Mouse (Mus musculus) liver, embryonic 15.5 days (tissue): ENCODE data around the gene Sptlc2. TPM values are rescaled to one million over a fixed set of nuclear protein-coding genes. Genes with fewer than 3 reads are reported as not detected.
"Not testable (repeated sequence)": the region's sequence is repeated elsewhere in the genome, so short reads cannot be mapped to it uniquely, and the experiment has no call there.

Experiments used
- ATAC-seq: fragments of 200-750 bp; cut with Nextera tagmentation; 2 replicates; pipeline ENCODE4 v1.8.0; 2017; ENCODE audit warnings: moderate number of reproducible peaks, mild to moderate bottlenecking, moderate library complexity; ENCODE audit not compliant: insufficient read depth
- H3K27ac ChIP-seq: fragments of 300-500 bp; sonication (generic); replicated peaks from 2 replicates; pipeline ENCODE4 v1.5.1; 2015; ENCODE audit warnings: mild to moderate bottlenecking, inconsistent platforms
- H3K27me3 ChIP-seq: fragments of 300-500 bp; sonication (generic); 2 replicates; pipeline ENCODE4 v1.6.1; 2015; ENCODE audit warnings: mild to moderate bottlenecking, inconsistent platforms
- H3K36me3 ChIP-seq: fragments of 300-500 bp; sonication (generic); replicated peaks from 2 replicates; pipeline ENCODE4 v1.6.1; 2015; ENCODE audit warnings: moderate library complexity, mild to moderate bottlenecking, inconsistent platforms
- H3K4me1 ChIP-seq: fragments of 300-500 bp; sonication (generic); replicated peaks from 2 replicates; pipeline ENCODE4 v1.6.1; 2015; ENCODE audit warnings: inconsistent platforms
- H3K4me2 ChIP-seq: fragments of 300-500 bp; sonication (generic); 2 replicates; pipeline ENCODE4 v1.6.1; 2015; ENCODE audit warnings: moderate library complexity, mild to moderate bottlenecking, inconsistent platforms
- H3K4me3 ChIP-seq: fragments of 300-500 bp; sonication (generic); replicated peaks from 2 replicates; pipeline ENCODE4 v1.5.1; 2015; ENCODE audit warnings: mild to moderate bottlenecking, inconsistent platforms
- H3K9ac ChIP-seq: fragments of 300-500 bp; sonication (generic); 2 replicates; pipeline ENCODE4 v1.6.1; 2015; ENCODE audit warnings: moderate library complexity, mild to moderate bottlenecking, inconsistent platforms
- H3K9me3 ChIP-seq: fragments of 300-500 bp; sonication (generic); replicated peaks from 2 replicates; pipeline ENCODE4 v1.6.1; 2016; ENCODE audit warnings: inconsistent platforms
- WGBS: fragments of 180-500 bp; shearing (Covaris S2); methylation state at CpG from one replicate; pipeline ENCODE4 v1.1.7; 2015; ENCODE audit warnings: mixed read lengths; ENCODE audit not compliant: insufficient replicate concordance; 5-methylcytosine and 5-hydroxymethylcytosine counted together
- polyA plus RNA-seq: library from polyadenylated mRNA; unstranded; fragments of >200 nt; fragmentation: Nextera tagmentation; extraction: Ambion mirVana; gene quantifications from 2 replicates; pipeline ENCODE4 v1.2.1, GENCODE M21; 2015

Sptlc2 gene
- polyA plus RNA-seq, 1 experiment from 2014 or later = 25.9 TPM

GRCm38 (mm10) chr12:87278118-87278730 lies 109.9 kb downstream of the Sptlc2 start:
- Histone ChIP-seq H3K4me1 (peaks cover 26% of the 10 kb centered on the region), H3K36me3 (peaks cover 27% of the 10 kb centered on the region), H3K9ac (no peak overlapping the region), H3K9me3 (no peaks in the 10 kb centered on the region), H3K4me2 (no peak overlapping the region), H3K27ac (no peak overlapping the region), H3K27me3 (no peaks in the 10 kb centered on the region), H3K4me3 (no peak overlapping the region)
- WGBS = 12% methylated on average over 6 of the region's 6 CpGs
- no peak for ATAC-seq

- H3K27ac ChIP-seq, H3K9ac ChIP-seq, H3K4me2 ChIP-seq, ATAC-seq, H3K9me3 ChIP-seq, H3K27me3 ChIP-seq, H3K4me3 ChIP-seq: not testable (repeated sequence)
- Histone ChIP-seq H3K4me1 (peaks cover 26% of the 10 kb centered on the region), H3K36me3 (peaks cover 37% of the 10 kb centered on the region)
- 60% methylated on average over 4 of the region's 4 CpGs for WGBS
These were observed 110.9 kb downstream of the Sptlc2 start for GRCm38 (mm10) chr12:87277251-87277650.

- 46% methylated on average over 9 of the region's 9 CpGs for WGBS
- no peak overlapping the region for H3K4me2 ChIP-seq
- H3K27ac ChIP-seq = peak overlapping the region; percentile 73
- ATAC-seq = peak; percentile 84
- peaks cover 58% of the 10 kb centered on the region for H3K36me3 ChIP-seq
- peaks cover 26% of the 10 kb centered on the region for H3K4me1 ChIP-seq
- H3K9me3 ChIP-seq = no peaks in the 10 kb centered on the region
- H3K27me3 ChIP-seq = no peaks in the 10 kb centered on the region
- no peak overlapping the region for H3K4me3 ChIP-seq
- H3K9ac ChIP-seq = no peak overlapping the region
These were observed 113.0 kb downstream of the Sptlc2 start for GRCm38 (mm10) chr12:87274853-87275831.

- Histone ChIP-seq H3K36me3 (peaks cover 49% of the 10 kb centered on the region), H3K4me2 (peak overlapping the region; percentile 86), H3K27me3 (no peaks in the 10 kb centered on the region), H3K27ac (peak overlapping the region; percentile 94; the same call in 1 of the 2 replicates), H3K4me3 (peak overlapping the region; percentile 84), H3K4me1 (peaks cover 25% of the 10 kb centered on the region), H3K9me3 (no peaks in the 10 kb centered on the region), H3K9ac (peak overlapping the region; percentile 88)
- 13% methylated on average over 4 of the region's 4 CpGs for WGBS
- ATAC-seq = no peak
These were observed 120.5 kb downstream of the Sptlc2 start for GRCm38 (mm10) chr12:87267682-87268081.

GRCm38 (mm10) chr12:87266827-87267603 lies 121.1 kb downstream of the Sptlc2 start:
- Histone ChIP-seq H3K27me3 (no peaks in the 10 kb centered on the region), H3K36me3 (peaks cover 47% of the 10 kb centered on the region)
- ATAC-seq = peak; percentile 41

GRCm38 (mm10) chr12:87266108-87266826 lies 121.9 kb downstream of the Sptlc2 start, which contains the start of the genes Vipas39 and Ahsa1:
Gene Vipas39, minus strand, starts transcription at chr12:87266256.
Gene Ahsa1, plus strand, starts transcription at chr12:87266479.
- H3K4me1 ChIP-seq = peaks cover 25% of the 10 kb centered on the region
- WGBS = under 1% methylated on average over 31 of the region's 31 CpGs
- peak; percentile 96 for ATAC-seq
- H3K4me2 ChIP-seq = peak within 1 kb of the TSS; percentile 86
- H3K36me3 ChIP-seq = peaks cover 47% of the 10 kb centered on the region
- H3K9ac ChIP-seq = peak within 1 kb of the TSS; percentile 88
- no peaks in the 10 kb centered on the region for H3K27me3 ChIP-seq
- H3K9me3 ChIP-seq = no peaks in the 10 kb centered on the region
- H3K27ac ChIP-seq = peak within 1 kb of the TSS; percentile 94
- H3K4me3 ChIP-seq = peak within 1 kb of the TSS; percentile 84

More at GRCm38 (mm10) chr12:87266827-87267603, 121.1 kb downstream of the Sptlc2 start:
- H3K4me3 ChIP-seq = peak overlapping the region; percentile 84
- H3K4me2 ChIP-seq = peak overlapping the region; percentile 86
- peak overlapping the region; percentile 88 for H3K9ac ChIP-seq
- peak overlapping the region; percentile 94 for H3K27ac ChIP-seq
- H3K9me3 ChIP-seq = no peaks in the 10 kb centered on the region
- under 1% methylated on average over 31 of the region's 31 CpGs for WGBS
- H3K4me1 ChIP-seq = peaks cover 25% of the 10 kb centered on the region

- peak overlapping the region; percentile 88 for H3K9ac ChIP-seq
- peak overlapping the region; percentile 74 for H3K27ac ChIP-seq
- peaks cover 25% of the 10 kb centered on the region for H3K4me1 ChIP-seq
- ATAC-seq = no peak
- no peaks in the 10 kb centered on the region for H3K9me3 ChIP-seq
- H3K27me3 ChIP-seq = no peaks in the 10 kb centered on the region
- H3K36me3 ChIP-seq = peaks cover 44% of the 10 kb centered on the region
- H3K4me3 ChIP-seq = peak overlapping the region; percentile 84
- WGBS = 21% methylated on average over 11 of the region's 11 CpGs
- H3K4me2 ChIP-seq = peak overlapping the region; percentile 86
These were observed 122.7 kb downstream of the Sptlc2 start for GRCm38 (mm10) chr12:87265444-87265843.

- 81% methylated on average over 8 of the region's 8 CpGs for WGBS
- no peak overlapping the region for H3K27ac ChIP-seq
- H3K9me3 ChIP-seq = no peaks in the 10 kb centered on the region
- peaks cover 44% of the 10 kb centered on the region for H3K36me3 ChIP-seq
- peaks cover 17% of the 10 kb centered on the region for H3K4me1 ChIP-seq
- ATAC-seq = no peak
- H3K9ac ChIP-seq = no peak overlapping the region
- no peak overlapping the region for H3K4me3 ChIP-seq
- H3K27me3 ChIP-seq = no peaks in the 10 kb centered on the region
- H3K4me2 ChIP-seq = no peak overlapping the region
These were observed 127.6 kb downstream of the Sptlc2 start for GRCm38 (mm10) chr12:87260562-87260961.

GRCm38 (mm10) chr12:87256629-87257028 lies 131.5 kb downstream of the Sptlc2 start:
- 76% methylated on average over 5 of the region's 5 CpGs for WGBS

More at GRCm38 (mm10) chr12:87256629-87257028, 131.5 kb downstream of the Sptlc2 start:
- Histone ChIP-seq H3K27me3 (no peaks in the 10 kb centered on the region), H3K4me2 (no peak overlapping the region), H3K4me1 (peaks cover 8% of the 10 kb centered on the region), H3K9ac (no peak overlapping the region), H3K4me3 (no peak overlapping the region), H3K36me3 (peaks cover 54% of the 10 kb centered on the region), H3K9me3 (no peaks in the 10 kb centered on the region), H3K27ac (no peak overlapping the region)
- ATAC-seq = 0 out of 2 replicates have a peak, but pooled peaks have one; percentile 42
